Mouse (Mus musculus) cortical plate, adult 2 months (tissue): ENCODE results near the gene Adk.

Experiments
- CTCF ChIP-seq: fragments of 200-500 bp; IDR thresholded peaks from 2 replicates; pipeline ENCODE4 v1.5.1; 2011; ENCODE audit warnings: mild to moderate bottlenecking, control low read depth, low read length; ENCODE audit not compliant: insufficient read depth; ENCODE audit errors: extremely low read depth
- POLR2A ChIP-seq: fragments of 200-500 bp; IDR thresholded peaks from 2 replicates; pipeline ENCODE4 v1.6.1; 2011; ENCODE audit warnings: mild to moderate bottlenecking, low read length, control low read depth; ENCODE audit not compliant: insufficient read depth; ENCODE audit errors: extremely low read depth

DNA sequence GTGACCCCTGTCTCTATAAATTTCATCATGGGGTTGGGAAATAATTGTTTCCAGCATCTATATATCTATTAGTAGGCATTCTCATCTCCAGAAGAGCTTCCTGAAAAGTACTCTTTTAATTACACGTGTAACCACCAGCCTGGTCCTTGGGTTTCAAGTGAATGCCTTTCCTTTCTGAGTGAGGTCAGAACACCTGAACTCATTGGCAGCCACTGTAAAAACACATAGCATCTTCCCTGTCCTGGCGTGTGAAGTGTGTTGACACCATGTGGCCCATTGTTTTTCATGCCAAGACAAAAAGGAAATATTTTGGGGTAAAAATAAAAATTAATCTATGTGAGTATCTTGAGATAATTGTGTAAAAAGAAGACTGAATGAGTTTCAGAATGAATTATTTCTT lies 316.2 kb downstream of the Adk start:
- TF ChIP-seq CTCF (no peak), POLR2A (no peak)
